Mouse (Mus musculus) hindbrain, postnatal 0 days (tissue): ENCODE results near the gene Lyst. TPM values are rescaled to one million over a fixed set of nuclear protein-coding genes. Genes with fewer than 3 reads are reported as not detected.

Experiments used
- ATAC-seq: fragments of 200-750 bp; cut with Nextera tagmentation; 2 replicates; pipeline ENCODE4 v1.8.0; 2017; ENCODE audit warnings: mild to moderate bottlenecking, moderate TSS enrichment, moderate library complexity
- DNase-seq: peaks from one replicate; pipeline ENCODE4 v3.0.0-alpha.2; 2015; ENCODE audit warnings: low spot score
- H3K27ac ChIP-seq: fragments of 300-500 bp; sonication (generic); 2 replicates; pipeline ENCODE4 v1.5.1; 2014; ENCODE audit warnings: mild to moderate bottlenecking
- H3K27me3 ChIP-seq: fragments of 300-500 bp; sonication (generic); 2 replicates; pipeline ENCODE4 v1.6.1; 2014; ENCODE audit warnings: low read length, mixed read lengths; ENCODE audit not compliant: insufficient read depth
- H3K36me3 ChIP-seq: fragments of 300-500 bp; sonication (generic); 2 replicates; pipeline ENCODE4 v1.6.1; 2014; ENCODE audit warnings: low read length, mixed read lengths; ENCODE audit not compliant: insufficient read depth
- H3K4me1 ChIP-seq: fragments of 300-500 bp; sonication (generic); 2 replicates; pipeline ENCODE4 v1.6.1; 2014; ENCODE audit warnings: antibody characterized with exemption, low read length, mixed read lengths; ENCODE audit not compliant: insufficient read depth
- H3K4me2 ChIP-seq: fragments of 300-500 bp; sonication (generic); 2 replicates; pipeline ENCODE4 v1.6.1; 2014; ENCODE audit warnings: low read depth, mild to moderate bottlenecking, low read length, moderate library complexity, mixed read lengths
- H3K4me3 ChIP-seq: fragments of 300-500 bp; sonication (generic); 2 replicates; pipeline ENCODE4 v1.5.1; 2014; ENCODE audit warnings: low read length
- H3K9ac ChIP-seq: fragments of 300-500 bp; sonication (generic); replicated peaks from 2 replicates; pipeline ENCODE4 v1.6.1; 2014; ENCODE audit warnings: mild to moderate bottlenecking, low read length, moderate library complexity, mixed read lengths
- H3K9me3 ChIP-seq: fragments of 300-500 bp; sonication (generic); 2 replicates; pipeline ENCODE4 v1.6.1; 2016; ENCODE audit warnings: low read length, mixed read lengths
- CTCF ChIP-seq: IDR thresholded peaks from 2 replicates; pipeline ENCODE4 v1.5.1; 2016; ENCODE audit warnings: antibody characterized with exemption, control low read depth, low read depth
- WGBS: fragments of 180-500 bp; shearing (Covaris S2); extraction: QIAGEN DNeasy Blood & Tissue Kit; methylation state at CpG from one replicate; pipeline ENCODE4 v1.1.7; 2014; 5-methylcytosine and 5-hydroxymethylcytosine counted together
- polyA plus RNA-seq: library from polyadenylated mRNA; unstranded; fragments of >200 nt; fragmentation: Nextera tagmentation; extraction: Ambion mirVana; gene quantifications from 2 replicates; pipeline ENCODE4 v1.2.1, GENCODE M21; 2015
- total RNA-seq: library from RNA; depleted of rRNA; stranded (reverse); fragments of >200 nt; gene quantifications from 2 replicates; pipeline ENCODE4 v1.2.3, GENCODE M21; 2014

Lyst gene
- total and polyA plus RNA-seq, 2 experiments from 2014 or later = 3.7 to 14.8 TPM

DNA sequence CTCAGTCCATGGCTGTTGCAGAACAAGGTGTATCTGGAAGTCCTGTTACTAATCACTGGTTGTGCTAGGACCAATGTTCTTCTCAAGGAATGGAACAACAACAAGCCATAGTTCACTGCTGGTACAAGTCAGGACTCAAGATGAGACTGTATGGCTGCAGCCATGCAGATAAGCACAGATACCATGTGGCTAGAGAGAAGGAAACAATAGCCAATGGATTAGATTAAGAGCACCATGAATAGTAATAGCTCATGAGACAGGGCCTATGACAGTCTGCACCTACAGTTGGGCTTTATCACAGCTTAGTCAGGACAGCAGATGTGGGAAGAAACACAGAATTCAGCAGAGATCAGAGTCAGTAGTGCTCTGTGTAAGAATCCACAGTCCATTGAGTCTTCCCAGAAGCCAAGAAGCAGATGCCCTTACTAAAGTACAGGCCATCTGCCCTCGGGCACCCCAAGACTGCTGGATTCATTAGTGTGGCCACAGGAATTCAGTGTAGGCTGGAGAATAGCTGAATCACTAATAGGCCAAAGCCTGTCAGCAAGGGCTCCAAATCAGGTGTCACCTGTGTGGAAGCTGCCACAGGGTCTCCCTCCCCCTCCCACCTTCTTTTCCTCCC, 188.8 kb downstream of the Lyst start:
- WGBS = 91% methylated on average over 1 of the region's 1 CpGs
- Histone ChIP-seq H3K27me3 (no peaks in the 10 kb centered on the region), H3K4me1 (peaks cover 5% of the 10 kb centered on the region; the same call in 1 of the 2 replicates), H3K4me2 (no peak overlapping the region), H3K9me3 (no peaks in the 10 kb centered on the region), H3K27ac (no peak overlapping the region), H3K36me3 (peaks cover 5% of the 10 kb centered on the region; the same call in 1 of the 2 replicates), H3K9ac (no peak overlapping the region), H3K4me3 (no peak overlapping the region)
- TF ChIP-seq CTCF = no peak
- no peak for DNase-seq
- no peak for ATAC-seq

DNA sequence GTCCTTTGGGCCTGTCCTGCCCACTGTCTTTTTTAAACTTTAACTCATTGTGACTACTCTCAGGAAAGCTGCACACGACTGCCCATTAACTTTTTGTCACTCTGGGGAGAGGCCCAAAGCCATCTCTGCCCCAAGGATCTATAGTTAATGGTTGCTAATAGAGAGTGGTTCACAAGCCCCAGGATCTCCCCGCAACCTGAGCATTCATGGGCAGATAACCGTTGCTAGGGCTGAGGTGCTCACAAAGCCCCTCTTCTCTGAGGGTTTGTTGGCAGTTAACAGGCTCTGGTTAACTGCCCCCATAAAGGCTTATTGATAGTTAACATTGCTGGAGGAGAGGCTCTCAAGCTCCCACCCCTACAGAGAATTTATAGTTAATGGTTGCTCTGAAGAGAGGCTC, 190.1 kb downstream of the Lyst start:
- no peak for ATAC-seq
- Histone ChIP-seq H3K9ac (no peak overlapping the region), H3K27ac (no peak overlapping the region), H3K36me3 (peaks cover 5% of the 10 kb centered on the region; the same call in 1 of the 2 replicates), H3K4me1 (peaks cover 6% of the 10 kb centered on the region; the same call in 1 of the 2 replicates), H3K4me2 (no peak overlapping the region), H3K27me3 (no peaks in the 10 kb centered on the region), H3K9me3 (no peaks in the 10 kb centered on the region), H3K4me3 (no peak overlapping the region)
- DNase-seq = no peak
- no peak for TF ChIP-seq CTCF
- WGBS = 77% methylated on average over 3 of the region's 3 CpGs

DNA sequence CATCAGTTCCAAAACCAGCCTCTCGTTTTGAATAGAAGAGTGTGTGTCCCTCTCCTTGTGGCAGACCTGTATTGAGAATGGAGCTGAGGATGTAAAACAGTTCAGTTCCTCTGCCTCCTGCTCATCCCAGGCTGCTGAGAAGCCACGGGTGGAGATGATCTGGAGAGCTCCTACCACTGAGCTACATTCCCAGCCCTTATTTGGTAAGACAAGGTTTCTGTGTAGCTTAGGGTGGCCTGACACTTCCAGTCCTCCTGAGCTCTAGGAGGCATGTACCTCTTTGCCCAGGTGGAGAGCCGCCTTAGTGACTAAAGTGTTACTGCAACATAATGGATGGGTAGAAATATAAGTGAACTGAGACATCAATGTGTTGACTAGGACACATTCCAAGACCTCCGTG, 190.8 kb downstream of the Lyst start:
- peaks cover 5% of the 10 kb centered on the region; the same call in 1 of the 2 replicates for H3K36me3 ChIP-seq
- WGBS = 77% methylated on average over 4 of the region's 4 CpGs
- no peaks in the 10 kb centered on the region for H3K9me3 ChIP-seq
- H3K27me3 ChIP-seq = no peaks in the 10 kb centered on the region
- no peak overlapping the region for H3K4me3 ChIP-seq
- ATAC-seq (no peak), DNase-seq (no peak)
- no peak overlapping the region for H3K9ac ChIP-seq
- H3K4me2 ChIP-seq = no peak overlapping the region
- peaks cover 6% of the 10 kb centered on the region; the same call in 1 of the 2 replicates for H3K4me1 ChIP-seq
- TF ChIP-seq CTCF = no peak
- H3K27ac ChIP-seq = no peak overlapping the region

DNA sequence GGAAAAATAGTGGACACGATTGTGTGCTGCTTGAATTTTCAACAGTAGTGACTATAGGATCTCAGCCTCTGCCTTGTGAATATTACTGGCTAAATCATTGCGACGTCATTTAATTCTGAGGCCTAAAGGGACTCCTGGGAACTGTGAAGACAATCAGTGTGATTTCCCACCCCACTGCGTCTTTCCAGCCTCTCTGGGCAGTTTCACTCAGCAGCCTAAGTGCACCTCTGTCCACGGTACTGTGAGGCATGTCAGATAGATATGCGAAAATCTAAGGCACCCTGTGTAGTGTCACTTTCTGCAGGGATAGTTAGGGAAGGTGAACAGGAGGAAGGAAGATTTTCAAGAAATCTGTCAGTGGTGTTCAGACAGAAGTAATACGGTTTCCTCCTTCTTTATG, 193.1 kb downstream of the Lyst start:
- Histone ChIP-seq H3K4me3 (peak overlapping the region; percentile 63), H3K9ac (no peak overlapping the region), H3K27me3 (no peaks in the 10 kb centered on the region), H3K36me3 (no peaks in the 10 kb centered on the region), H3K4me1 (peaks cover 6% of the 10 kb centered on the region; the same call in 1 of the 2 replicates), H3K9me3 (no peaks in the 10 kb centered on the region), H3K27ac (peak overlapping the region; percentile 76), H3K4me2 (peak overlapping the region; percentile 83)
- no peak for ATAC-seq
- no peak for DNase-seq
- 40% methylated on average over 7 of the region's 7 CpGs for WGBS
- no peak for TF ChIP-seq CTCF

DNA sequence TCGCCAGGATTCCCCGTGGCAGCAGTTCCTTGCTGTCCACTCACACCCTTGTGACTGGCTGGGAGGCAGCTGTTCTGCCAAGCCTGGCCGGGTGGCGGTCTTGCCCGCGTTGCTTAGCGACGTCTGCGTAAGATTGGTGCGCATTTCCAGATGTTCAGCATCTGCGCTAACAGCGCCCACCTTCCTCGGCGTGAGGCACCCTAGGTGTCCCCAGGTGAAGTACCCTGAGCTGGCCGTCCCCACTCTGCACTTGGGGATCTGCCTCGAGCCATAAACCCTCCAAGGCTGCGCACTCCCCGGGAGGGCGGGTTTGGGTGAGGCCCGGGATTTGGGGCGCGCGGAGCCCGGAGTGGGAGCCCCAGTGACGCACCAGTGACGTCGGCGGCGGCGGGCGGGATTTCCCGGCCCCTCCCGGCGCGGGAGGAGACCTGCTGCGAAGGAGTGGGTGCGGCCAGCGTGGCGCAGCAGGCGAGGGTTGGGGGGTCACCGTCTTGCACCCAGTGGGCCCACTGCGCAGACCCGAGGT, 193.8 kb downstream of the Lyst start, which contains the start of gene Gng4:
Gene Gng4 (plus strand): TSS at position 166 of the 526 bp plus-strand sequence.
- no peaks in the 10 kb centered on the region for H3K27me3 ChIP-seq
- under 1% methylated on average over 43 of the region's 43 CpGs for WGBS

DNA sequence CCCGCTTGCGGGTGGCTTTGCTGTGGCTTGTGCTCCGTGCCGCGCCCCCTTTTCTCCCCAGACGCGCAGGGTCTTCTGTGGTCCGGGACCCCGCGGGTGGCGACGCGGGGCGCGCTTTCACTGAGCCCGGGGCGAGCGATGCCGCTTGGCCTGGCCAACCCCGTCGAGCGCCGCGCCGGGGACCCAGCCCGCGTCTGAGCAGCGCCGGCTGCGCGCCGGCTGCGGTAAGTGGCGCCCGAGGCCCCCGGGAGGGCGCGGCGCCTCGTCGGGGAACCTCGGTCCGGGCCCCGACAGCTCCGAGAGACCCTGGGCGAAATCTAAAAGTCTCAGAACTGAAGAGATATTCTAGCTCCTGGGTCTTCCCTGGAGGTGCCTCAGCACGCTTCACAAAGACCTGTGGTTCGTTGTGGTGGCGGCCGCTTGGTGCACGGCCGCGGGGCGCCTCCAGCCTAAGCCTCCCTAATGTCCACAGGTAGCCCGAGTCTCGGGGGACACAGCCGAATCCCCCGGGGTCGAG, 194.3 kb downstream of the Lyst start:
- no peaks in the 10 kb centered on the region for H3K9me3 ChIP-seq
- peak overlapping the region; percentile 83 for H3K4me2 ChIP-seq
- H3K4me3 ChIP-seq = peak overlapping the region; percentile 63
- H3K27me3 ChIP-seq = no peaks in the 10 kb centered on the region
- peaks cover 6% of the 10 kb centered on the region; the same call in 1 of the 2 replicates for H3K4me1 ChIP-seq
- ATAC-seq (peak; percentile 65), DNase-seq (peak; percentile 32)
- WGBS = 2% methylated on average over 56 of the region's 59 CpGs
- H3K27ac ChIP-seq = peak overlapping the region; percentile 76
- H3K9ac ChIP-seq = peak overlapping the region; percentile 61
- no peak for TF ChIP-seq CTCF
- H3K36me3 ChIP-seq = no peaks in the 10 kb centered on the region

More for the DNA sequence above, 193.8 kb downstream of the Lyst start, which contains the start of gene Gng4:
- H3K36me3 ChIP-seq = no peaks in the 10 kb centered on the region
- no peak for TF ChIP-seq CTCF
- H3K4me1 ChIP-seq = peaks cover 6% of the 10 kb centered on the region; the same call in 1 of the 2 replicates
- H3K4me2 ChIP-seq = peak within 1 kb of the TSS; percentile 83
- H3K9me3 ChIP-seq = no peaks in the 10 kb centered on the region
- peak; percentile 83 for ATAC-seq
- H3K4me3 ChIP-seq = peak within 1 kb of the TSS; percentile 63
- peak within 1 kb of the TSS; percentile 76 for H3K27ac ChIP-seq
- DNase-seq = peak; percentile 73
- H3K9ac ChIP-seq = peak within 1 kb of the TSS; percentile 61
